Mouse (Mus musculus): Measurements from ENCODE around the gene Ttyh2.
"Not testable (repeated sequence)": the region's sequence is repeated elsewhere in the genome, so short reads cannot be mapped to it uniquely, and the experiment has no call there.

Ttyh2 gene

DNA sequence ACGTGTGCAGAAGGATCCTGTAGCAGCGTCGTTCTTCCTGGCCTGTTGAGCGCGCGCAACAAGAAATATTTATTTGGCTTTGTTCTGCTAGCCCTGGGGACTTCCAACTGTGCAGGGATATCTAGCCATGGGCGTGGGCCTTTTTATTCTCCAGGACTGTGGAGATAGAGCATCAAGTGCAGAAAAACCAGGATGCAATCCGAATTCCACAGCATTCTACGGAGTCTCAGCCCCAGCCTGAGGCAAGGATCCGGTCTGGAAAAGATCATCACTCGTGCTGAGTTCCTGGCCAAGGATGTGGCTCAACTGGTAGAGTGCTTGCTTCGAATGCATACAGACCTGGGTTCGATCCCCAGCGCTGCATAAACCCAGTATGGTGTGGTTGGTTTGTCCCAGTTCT, 13.1 kb upstream of the Ttyh2 start:
- no peak for DNase-seq (ENCODE audit: low spot score)

DNA sequence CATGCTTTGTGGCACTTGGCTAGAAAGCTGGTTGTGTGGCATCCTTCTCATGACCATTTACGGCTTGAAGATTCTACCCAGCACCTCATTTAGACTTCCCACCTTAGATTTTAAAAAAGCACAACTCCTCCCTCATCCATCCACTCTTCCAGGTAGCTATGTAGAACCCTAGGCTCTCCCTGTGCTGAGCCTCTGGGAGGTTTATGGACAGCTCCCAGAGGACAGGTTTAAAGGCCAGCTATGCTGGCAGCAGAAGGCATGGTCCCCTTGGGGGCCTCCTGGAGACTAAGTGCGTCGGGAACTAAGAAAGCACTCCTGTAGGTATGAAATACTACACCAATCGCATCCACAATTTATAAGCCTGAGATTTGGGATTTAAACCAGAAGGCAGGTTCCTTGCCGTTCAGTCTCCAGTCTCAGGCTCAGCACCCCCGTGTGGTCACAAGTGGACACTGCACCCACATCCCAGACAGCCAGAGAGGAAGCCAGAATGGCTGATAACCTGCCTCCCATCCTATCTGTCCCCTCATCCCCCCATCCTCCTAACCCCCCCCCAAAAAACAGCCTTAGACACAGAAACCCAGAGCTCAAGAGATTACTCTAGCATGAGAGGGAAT, 12.4 kb upstream of the Ttyh2 start:
- DNase-seq (ENCODE audit: low spot score), result peak; percentile 27

- DNase-seq (ENCODE audit: low spot score), result no peak
These were observed 11.1 kb upstream of the Ttyh2 start for GRCm38 (mm10) chr11:114664164-114664563.

- no peak for DNase-seq (ENCODE audit: low spot score)
These were observed 9.8 kb upstream of the Ttyh2 start for GRCm38 (mm10) chr11:114665463-114665862.

GRCm38 (mm10) chr11:114666786-114667185, 8.4 kb upstream of the Ttyh2 start:
- DNase-seq (ENCODE audit: low spot score), result no peak

- no peak for DNase-seq (ENCODE audit: low spot score)
These were observed 7.8 kb upstream of the Ttyh2 start for GRCm38 (mm10) chr11:114667236-114667931.

- peak; percentile 26 for DNase-seq (ENCODE audit: low spot score)
These were observed 7.3 kb upstream of the Ttyh2 start for GRCm38 (mm10) chr11:114667932-114668285.

GRCm38 (mm10) chr11:114668301-114668710, 6.9 kb upstream of the Ttyh2 start, which contains the start of gene Rpl38:
Gene Rpl38 (plus strand): TSS chr11:114668524.
- peak; percentile 98 for DNase-seq (ENCODE audit: low spot score)

DNA sequence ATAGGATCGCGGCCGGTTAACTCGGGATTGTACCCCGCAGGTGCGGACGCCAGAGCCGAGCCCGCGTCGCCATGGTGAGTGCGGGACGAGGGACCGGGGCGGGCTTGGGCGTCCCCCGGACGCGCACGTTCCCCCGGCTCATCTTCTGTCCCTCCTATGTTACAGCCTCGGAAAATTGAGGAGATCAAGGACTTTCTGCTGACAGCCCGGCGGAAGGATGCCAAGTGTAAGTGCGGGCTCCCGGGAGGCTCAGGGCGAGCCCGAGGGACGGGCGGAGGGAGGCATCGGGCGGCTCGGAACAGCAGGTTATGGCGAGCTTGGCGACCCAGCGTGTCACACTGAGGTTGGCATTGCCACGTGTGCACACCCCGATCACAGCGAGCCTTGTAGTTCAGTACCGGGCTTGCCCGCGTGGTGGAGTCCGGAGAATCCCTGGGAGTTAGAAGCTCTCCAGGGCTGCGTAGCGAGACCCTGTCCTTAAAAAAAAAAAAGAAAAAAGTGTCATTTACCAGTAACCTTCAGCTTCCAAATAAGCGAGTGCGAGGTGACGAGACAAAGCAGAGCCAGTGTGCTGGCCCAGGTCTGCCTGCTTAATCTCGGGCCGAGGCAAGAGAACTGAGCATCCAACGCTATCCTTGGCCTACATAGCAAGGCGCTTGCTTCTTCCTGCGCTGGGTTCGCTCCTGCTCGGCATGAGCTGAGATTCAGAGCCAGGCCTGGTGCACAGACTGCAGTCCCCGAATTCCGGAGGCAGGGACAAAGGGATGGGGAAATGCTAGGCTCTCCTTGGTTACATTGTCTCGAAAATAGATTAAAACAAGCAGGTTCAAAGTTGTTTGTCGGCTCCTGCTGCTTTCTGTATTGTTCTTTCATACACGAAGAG, 6.2 kb upstream of the Ttyh2 start:
- DNase-seq (ENCODE audit: low spot score), result peak; percentile 89

- DNase-seq (ENCODE audit: low spot score), result peak; percentile 24
These were observed 5.5 kb upstream of the Ttyh2 start for GRCm38 (mm10) chr11:114669651-114670168.

- no peak for DNase-seq (ENCODE audit: low spot score)
These were observed 4.1 kb upstream of the Ttyh2 start for GRCm38 (mm10) chr11:114671147-114671546.

DNA sequence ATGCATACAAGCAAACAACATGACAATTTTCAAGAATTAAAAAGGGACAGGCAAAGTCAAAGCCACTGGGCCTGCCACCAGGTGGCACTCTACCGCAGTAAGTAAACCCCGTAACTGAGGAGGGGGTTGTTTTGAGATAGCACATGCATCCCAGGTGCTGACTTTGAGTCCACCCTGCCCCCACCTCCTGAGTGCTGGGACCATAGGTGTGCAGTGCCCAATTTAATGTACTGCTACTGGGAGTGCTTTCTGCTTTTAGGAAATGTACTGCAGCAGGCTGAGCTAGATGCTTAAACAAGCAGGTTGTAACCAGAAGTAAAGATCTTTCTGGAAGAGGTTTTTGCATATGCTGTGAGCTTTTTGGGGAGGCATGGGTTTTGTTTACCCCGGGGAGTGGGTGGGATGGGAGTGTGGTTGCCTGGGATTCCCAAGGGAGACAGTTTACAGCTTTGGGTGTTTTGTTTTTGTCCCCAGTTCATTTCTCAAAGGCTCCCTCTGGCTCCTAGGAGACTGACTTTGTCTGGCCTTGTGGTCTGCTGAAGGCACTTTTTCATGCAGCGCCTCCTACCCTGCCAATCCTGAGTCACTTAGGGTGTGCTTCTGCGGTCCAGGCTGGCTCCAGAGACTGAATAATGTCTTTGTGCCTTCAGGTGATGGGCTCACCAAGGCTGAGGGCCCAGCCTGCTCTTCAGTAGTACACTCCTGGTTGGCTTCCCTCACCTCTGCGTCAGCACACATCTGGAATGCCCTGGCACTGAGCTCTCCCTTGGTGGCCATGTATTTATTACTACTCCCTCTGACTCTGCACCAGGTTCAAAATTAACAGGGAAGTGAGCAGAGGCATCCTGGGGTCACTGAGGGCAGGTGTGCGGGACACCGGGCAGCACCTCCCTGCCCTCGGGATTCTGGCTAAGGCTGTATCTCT, 2.2 kb upstream of the Ttyh2 start:
- peak; percentile 57 for DNase-seq (ENCODE audit: low spot score)

DNA sequence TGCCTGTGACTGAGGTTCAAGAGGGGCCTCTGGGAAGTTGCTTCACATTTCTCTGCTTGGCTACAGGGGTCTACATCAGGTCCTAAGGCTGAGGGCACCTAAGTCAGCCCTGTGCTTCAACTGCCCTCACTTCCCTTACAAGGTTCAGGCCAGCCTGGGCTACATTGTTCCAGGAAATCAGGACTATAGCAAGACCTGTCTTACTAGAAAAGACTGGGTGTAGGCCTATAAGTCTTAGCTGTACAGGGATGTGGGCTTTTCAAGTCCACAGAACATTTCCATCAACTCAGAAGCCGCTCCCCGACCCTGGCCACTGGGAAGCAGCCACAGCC, 1.5 kb upstream of the Ttyh2 start:
- DNase-seq (ENCODE audit: low spot score), result no peak

DNA sequence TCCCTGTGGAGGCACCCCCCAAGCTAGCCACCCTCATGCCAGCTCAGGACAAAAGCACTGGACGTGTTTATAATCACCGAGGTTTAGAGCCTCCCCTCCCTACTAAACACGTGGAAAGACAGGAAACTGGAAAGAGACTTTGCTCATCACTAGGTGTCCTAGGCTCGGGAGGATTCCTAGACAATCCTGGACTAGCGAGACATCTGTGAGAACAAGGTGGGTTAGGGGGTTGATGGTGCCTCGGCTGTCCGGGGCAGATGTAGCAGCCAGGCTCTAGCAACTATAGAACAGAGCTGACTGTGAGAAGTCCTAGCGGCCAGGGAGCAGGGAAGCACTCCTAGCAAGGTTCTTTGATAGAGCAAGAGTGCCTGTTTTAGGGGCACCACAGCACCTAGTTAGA, 1.1 kb upstream of the Ttyh2 start:
- DNase-seq (ENCODE audit: low spot score), result no peak

DNA sequence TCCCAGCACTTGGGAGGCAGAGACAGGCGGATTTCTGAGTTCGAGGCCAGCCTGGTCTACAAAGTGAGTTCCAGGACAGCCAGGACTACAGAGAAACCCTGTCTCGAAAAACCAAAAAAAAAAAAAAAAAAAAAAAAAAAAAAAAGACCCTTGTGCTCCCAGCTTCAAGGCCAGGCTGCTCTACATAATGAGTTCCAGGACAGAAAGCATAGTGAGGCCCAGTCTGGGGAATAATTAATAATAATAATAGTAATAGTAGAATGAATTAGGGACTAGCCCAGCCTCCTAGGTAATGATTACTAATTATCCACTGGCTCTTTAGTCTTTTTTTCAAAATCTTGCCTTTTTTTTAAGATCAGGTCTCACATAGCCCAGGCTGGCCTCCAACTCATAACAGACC, 435 bp upstream of the Ttyh2 start:
- not testable (repeated sequence) for DNase-seq (ENCODE audit: low spot score)

DNA sequence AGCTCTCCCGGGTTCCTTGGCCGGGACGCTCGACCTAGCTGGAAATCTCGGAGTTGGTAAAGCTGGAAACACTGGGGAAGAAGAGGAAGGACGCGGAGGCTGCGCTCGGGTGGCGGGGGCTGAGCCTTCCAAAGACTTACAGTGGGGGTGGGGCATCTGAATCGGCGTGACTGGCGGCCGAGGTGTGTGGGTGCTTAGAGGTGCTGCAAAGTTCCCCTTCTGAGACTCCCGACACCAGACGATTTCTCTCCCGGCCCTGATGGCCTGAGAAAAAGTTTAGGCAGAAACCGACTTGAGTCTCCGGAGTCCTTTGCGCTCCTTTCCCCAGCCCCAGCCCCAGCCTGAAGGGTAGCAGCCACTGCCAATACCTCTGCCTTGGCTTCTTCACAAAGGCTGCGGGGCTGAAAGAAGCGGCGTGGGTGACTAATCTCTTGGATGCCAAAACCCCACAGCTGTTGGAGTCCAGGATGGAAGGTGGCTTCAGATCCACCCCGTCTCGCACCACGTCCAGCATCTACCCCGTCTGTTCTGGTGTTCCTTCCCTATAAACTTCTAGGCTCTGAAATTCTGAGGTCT, 683 bp downstream of the Ttyh2 start:
- DNase-seq (ENCODE audit: low spot score), result peak; percentile 66

DNA sequence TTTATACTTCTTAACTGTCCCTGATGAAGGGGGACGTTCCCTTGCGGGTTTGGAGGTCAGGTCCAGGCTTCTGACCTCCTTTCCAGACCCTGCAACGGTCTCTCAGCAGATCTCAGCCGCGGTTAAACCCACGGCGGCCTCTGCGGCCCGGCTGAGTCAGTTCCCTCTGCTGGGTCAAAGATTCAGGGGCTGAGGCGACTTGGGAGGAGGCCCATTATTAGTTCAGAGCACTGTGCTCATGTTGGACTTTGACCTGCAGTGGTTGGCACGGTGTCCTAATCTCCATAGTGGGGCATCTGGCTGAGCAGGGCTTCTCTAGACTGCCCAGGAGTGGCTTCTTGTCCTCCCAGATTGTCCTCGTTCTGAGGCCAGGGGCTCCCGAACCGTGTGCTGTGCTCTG, 1.2 kb downstream of the Ttyh2 start:
- peak; percentile 95 for DNase-seq (ENCODE audit: low spot score)

GRCm38 (mm10) chr11:114676896-114677530, 1.8 kb downstream of the Ttyh2 start:
- DNase-seq (ENCODE audit: low spot score), result no peak

- peak; percentile 25 for DNase-seq (ENCODE audit: low spot score)
These were observed 4.4 kb downstream of the Ttyh2 start for GRCm38 (mm10) chr11:114679582-114679981.

DNA sequence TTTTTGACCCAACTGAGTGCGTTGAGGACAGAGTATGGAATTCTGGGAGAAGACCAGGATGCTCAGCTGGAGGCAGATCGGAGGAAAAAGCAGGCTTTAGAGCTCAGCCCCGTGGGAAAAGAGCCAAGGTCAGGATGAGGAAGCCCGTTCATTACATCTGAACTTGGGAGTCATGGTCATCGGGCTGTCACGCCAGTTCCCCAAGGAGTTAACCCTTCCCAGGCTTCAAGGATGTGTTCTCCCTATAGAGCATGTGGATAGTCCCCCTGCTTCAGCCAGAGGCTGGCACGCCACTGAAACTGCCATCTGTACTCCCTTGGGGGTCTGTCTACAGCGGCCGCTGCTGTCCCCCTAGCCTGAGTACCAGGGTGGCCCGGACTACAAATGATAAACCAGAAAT, 5.1 kb downstream of the Ttyh2 start:
- no peak for DNase-seq (ENCODE audit: low spot score)

- DNase-seq (ENCODE audit: low spot score), result no peak
These were observed 5.8 kb downstream of the Ttyh2 start for GRCm38 (mm10) chr11:114681054-114681453.

Data from adipocyte (in vitro differentiated cells).